ENCODE assay signal across 14 mouse cellular contexts in the genomic region with DNA sequence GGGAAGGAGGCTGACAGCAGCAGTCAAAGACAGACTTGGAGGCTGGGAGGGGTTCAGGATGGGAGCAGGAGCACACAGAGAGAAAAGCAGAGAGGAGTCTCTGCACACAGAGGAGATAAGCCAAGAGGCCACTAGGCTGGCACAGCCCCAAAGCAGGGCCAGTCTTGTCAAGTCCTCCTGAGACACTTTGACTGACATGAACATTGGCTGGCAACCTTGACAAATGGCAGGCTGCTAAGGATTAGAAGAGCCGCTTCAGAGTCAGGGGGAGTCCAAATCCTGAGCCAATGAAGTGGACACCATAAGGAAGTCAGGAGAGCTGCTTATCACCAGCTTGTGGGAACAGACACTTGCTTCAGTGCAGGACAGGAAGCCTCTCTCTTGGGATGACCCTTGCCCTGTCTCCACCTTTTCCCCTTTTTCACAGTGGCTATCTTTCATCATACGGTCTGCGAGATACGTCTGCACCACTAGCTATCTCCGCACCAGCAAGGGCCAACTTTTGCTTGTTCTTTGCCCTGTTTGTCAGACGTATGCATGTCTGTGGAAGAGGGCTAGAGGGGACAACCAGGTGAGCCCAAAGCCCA. TPM values are rescaled to one million over a fixed set of nuclear protein-coding genes. Genes with fewer than 3 reads are reported as not detected.
DNase-seq lines count a peak whose midpoint lies in the region; ATAC-seq and TF ChIP-seq lines count a peak whose summit lies in the region.
"Had no signal": no experiment of that assay in that cellular context is flagged by ENCODE, and none has a peak within 500 bp of the region (broad histone marks: within the 10 kb centered on the region; RNA-seq: fewer than 3 reads in every experiment).

No protein-coding gene starts in this region.

- H3K27ac ChIP-seq in heart, adult 2 months, result peak overlapping the region; percentile 84
- no peak overlapping the region for H3K27ac ChIP-seq in midbrain, postnatal 0 days (ENCODE audit: low read depth, low read length)
- H3K27ac ChIP-seq in midbrain, embryonic 13.5 days, result no peak overlapping the region
- no peak overlapping the region for H3K27ac ChIP-seq in liver, embryonic 11.5 days (ENCODE audit: low read depth, low read length)
- H3K27ac ChIP-seq: embryonic facial prominence, embryonic 12.5 days; forebrain, embryonic 13.5 days; limb, embryonic 15.5 days; neural tube, embryonic 13.5 days; stomach, embryonic 15.5 days had no signal

- H3K4me1 ChIP-seq in heart, adult 2 months (ENCODE audit: control insufficient read depth, insufficient read depth, low read length), result peaks cover 28% of the 10 kb centered on the region
- H3K4me1 ChIP-seq in midbrain, postnatal 0 days (ENCODE audit: insufficient read depth, low read length), result no peaks in the 10 kb centered on the region
- H3K4me1 ChIP-seq in midbrain, embryonic 13.5 days (replicated peaks), result no peaks in the 10 kb centered on the region
- H3K4me1 ChIP-seq in liver, embryonic 11.5 days (replicated peaks; ENCODE audit: control insufficient read depth, insufficient read depth, low read length), result peaks cover 3% of the 10 kb centered on the region; the same call in 1 of the 2 replicates
- H3K4me1 ChIP-seq: embryonic facial prominence, embryonic 12.5 days; forebrain, embryonic 13.5 days; limb, embryonic 15.5 days; neural tube, embryonic 13.5 days; stomach, embryonic 15.5 days had no signal

- H3K4me2 ChIP-seq in midbrain, postnatal 0 days (ENCODE audit: low read depth, low read length, poor library complexity, severe bottlenecking), result no peak overlapping the region
- no peak overlapping the region for H3K4me2 ChIP-seq in midbrain, embryonic 13.5 days (replicated peaks)
- H3K4me2 ChIP-seq in liver, embryonic 11.5 days, result no peak overlapping the region
- H3K4me2 ChIP-seq: embryonic facial prominence, embryonic 12.5 days; forebrain, embryonic 13.5 days; limb, embryonic 15.5 days; neural tube, embryonic 13.5 days; stomach, embryonic 15.5 days had no signal

- H3K9ac ChIP-seq in heart, adult 2 months (ENCODE audit: low read depth, low read length), result no peak overlapping the region
- no peak overlapping the region for H3K9ac ChIP-seq in midbrain, postnatal 0 days (replicated peaks; ENCODE audit: low read length, poor library complexity, severe bottlenecking)
- H3K9ac ChIP-seq in midbrain, embryonic 13.5 days (replicated peaks), result no peak overlapping the region
- no peak overlapping the region for H3K9ac ChIP-seq in liver, embryonic 11.5 days (ENCODE audit: low read depth, low read length)
- H3K9ac ChIP-seq: embryonic facial prominence, embryonic 12.5 days; forebrain, embryonic 13.5 days; limb, embryonic 15.5 days; neural tube, embryonic 13.5 days; stomach, embryonic 15.5 days had no signal

- ATAC-seq in midbrain, postnatal 0 days (ENCODE audit: low FRiP score), result no peak
- no peak for ATAC-seq in midbrain, embryonic 13.5 days
- ATAC-seq in common myeloid progenitor, adult 5-6 weeks (replicated peaks; ENCODE audit: low read depth, poor library complexity, severe bottlenecking), result peak; percentile 30; the same call in 1 of the 2 replicates
- ATAC-seq in liver, embryonic 11.5 days (replicated peaks; ENCODE audit: low FRiP score), result no peak
- ATAC-seq: forebrain, embryonic 13.5 days had no signal

- H3K27me3 ChIP-seq in heart, adult 2 months (ENCODE audit: control insufficient read depth, insufficient read depth, low read length), result no peaks in the 10 kb centered on the region
- no peaks in the 10 kb centered on the region for H3K27me3 ChIP-seq in midbrain, postnatal 0 days (ENCODE audit: insufficient read depth, low read length)
- H3K27me3 ChIP-seq in midbrain, embryonic 13.5 days, result no peaks in the 10 kb centered on the region
- no peaks in the 10 kb centered on the region for H3K27me3 ChIP-seq in liver, embryonic 11.5 days (replicated peaks; ENCODE audit: control insufficient read depth, insufficient read depth, low read length)
- H3K27me3 ChIP-seq: embryonic facial prominence, embryonic 12.5 days; forebrain, embryonic 13.5 days; limb, embryonic 15.5 days; neural tube, embryonic 13.5 days; stomach, embryonic 15.5 days had no signal

- intact Hi-C loops in heart, adult 2 months (cut with DNase I), result loop anchor here (5.0 kb wide), 1 partner anchor 40 kb away; no protein-coding TSS in a partner anchor
- intact Hi-C loops in left cerebral cortex, postnatal 10 days (cut with DNase I), result no loop called here

- no peaks in the 10 kb centered on the region for H3K9me3 ChIP-seq in midbrain, postnatal 0 days (ENCODE audit: low read length)
- H3K9me3 ChIP-seq in midbrain, embryonic 13.5 days, result no peaks in the 10 kb centered on the region
- H3K9me3 ChIP-seq in liver, embryonic 11.5 days (ENCODE audit: control insufficient read depth, low read length), result no peaks in the 10 kb centered on the region
- H3K9me3 ChIP-seq: embryonic facial prominence, embryonic 12.5 days; forebrain, embryonic 13.5 days; limb, embryonic 15.5 days; neural tube, embryonic 13.5 days; stomach, embryonic 15.5 days had no signal

- H3K79me2 ChIP-seq in heart, adult 2 months (replicated peaks; ENCODE audit: control insufficient read depth, insufficient read depth, low read length), result 0 out of 2 replicates have a peak, but pooled peaks cover 1% of the 10 kb centered on the region

- H3K36me3 ChIP-seq in heart, adult 2 months (ENCODE audit: control insufficient read depth, insufficient read depth, low read length), result peaks cover 7% of the 10 kb centered on the region
- no peaks in the 10 kb centered on the region for H3K36me3 ChIP-seq in midbrain, postnatal 0 days (ENCODE audit: insufficient read depth, low read length)
- H3K36me3 ChIP-seq in midbrain, embryonic 13.5 days, result no peaks in the 10 kb centered on the region
- no peaks in the 10 kb centered on the region for H3K36me3 ChIP-seq in liver, embryonic 11.5 days (ENCODE audit: control insufficient read depth, insufficient read depth, low read length)
- H3K36me3 ChIP-seq: embryonic facial prominence, embryonic 12.5 days; limb, embryonic 15.5 days; neural tube, embryonic 13.5 days; stomach, embryonic 15.5 days had no signal

- no peak for TF ChIP-seq CTCF in heart, adult 2 months (IDR thresholded peaks at IDR 0.05)
- no peak for TF ChIP-seq CTCF in midbrain, postnatal 0 days (IDR thresholded peaks at IDR 0.05)

- DNase-seq in heart, adult 2 months, result peak in 1 of 2 experiments; percentile 46
- DNase-seq in heart, adult 8-10 months (ENCODE audit: low spot score), result no peak
- peak; percentile 85 for DNase-seq in midbrain, postnatal 0 days (ENCODE audit: low spot score)
- DNase-seq in yolk sac, embryonic 10.5 days (ENCODE audit: low spot score), result peak; percentile 7
- no peak for DNase-seq in liver, embryonic 11.5 days (ENCODE audit: low spot score)
- no peak for DNase-seq in left cerebral cortex, postnatal 10 days (ENCODE audit: extremely low spot score in 1 of 2, low spot score in 2 of 2)
- DNase-seq: right cerebral cortex, postnatal 14 days had no signal

- 47% methylated on average over 6 of the region's 6 CpGs for WGBS in heart, adult 2 months
- WGBS in midbrain, postnatal 0 days, result 84% methylated on average over 6 of the region's 6 CpGs
- 91% methylated on average over 6 of the region's 6 CpGs for WGBS in midbrain, embryonic 13.5 days
- WGBS in liver, embryonic 11.5 days, result 39% methylated on average over 6 of the region's 6 CpGs

- TF ChIP-seq EP300 in heart, adult 2 months (IDR thresholded peaks at IDR 0.05; ENCODE audit: insufficient read depth, low read depth, low read length), result 0 out of 2 replicates have a peak, but pooled peaks have one; percentile 65

- no peak for TF ChIP-seq POLR2A in heart, adult 2 months (IDR thresholded peaks at IDR 0.05; ENCODE audit: insufficient read depth, low read depth, low read length)

- no peak overlapping the region for H3K4me3 ChIP-seq in heart, adult 2 months
- H3K4me3 ChIP-seq in midbrain, postnatal 0 days (ENCODE audit: low read depth, low read length), result no peak overlapping the region
- H3K4me3 ChIP-seq in midbrain, embryonic 13.5 days (replicated peaks), result no peak overlapping the region
- H3K4me3 ChIP-seq in liver, embryonic 11.5 days (ENCODE audit: low read depth, low read length), result no peak overlapping the region
- H3K4me3 ChIP-seq: embryonic facial prominence, embryonic 12.5 days; forebrain, embryonic 13.5 days; limb, embryonic 15.5 days; neural tube, embryonic 13.5 days; stomach, embryonic 15.5 days had no signal

RNA-seq across cellular contexts. Expression of a gene that starts 20.9 kb away (rescaled TPM):
- 10 to 100 TPM; 17.1 to 17.2 TPM for total RNA-seq in heart, adult 2 months (2021)
- polyA plus RNA-seq in heart, adult 2 months (2012; rRNA removed), result 11.4 and 17.2 TPM in 2 replicates
- total RNA-seq in heart, adult 8-10 months (2022), result 10 to 100 TPM; 12.4 to 17.7 (median 16.4) TPM
- 50.4 and 53.8 TPM in 2 replicates for total RNA-seq in midbrain, postnatal 0 days (2014; rRNA removed)
- 15.3 and 16.1 TPM in 2 replicates for polyA plus RNA-seq in midbrain, postnatal 0 days (2015; fragmentation: Nextera tagmentation; extraction: Ambion mirVana)
- polyA plus RNA-seq in midbrain, embryonic 13.5 days (2015; fragmentation: Nextera tagmentation; extraction: Ambion mirVana), result 10.0 and 10.9 TPM in 2 replicates
- total RNA-seq in common myeloid progenitor, adult 5-6 weeks (2017), result 0.15 and 2.7 TPM in 2 replicates
- 3.5 and 4.5 TPM in 2 replicates for polyA plus RNA-seq in liver, embryonic 11.5 days (2014; fragmentation: Nextera tagmentation; extraction: Ambion mirVana)
- total RNA-seq in left cerebral cortex, postnatal 10 days (2021), result 100 to 1,000 TPM in 1 of 2 experiments, 10 to 100 TPM in 1; 99.5 to 107 TPM

Comparison
In these comparisons a context has a peak if more than half of its experiments do, and no peak if none do; other contexts are left out.
1. DNase-seq: peak in midbrain, postnatal 0 days (single experiment) and yolk sac, embryonic 10.5 days (single experiment); none in heart, adult 8-10 months (single experiment), liver, embryonic 11.5 days (single experiment) and left cerebral cortex, postnatal 10 days (0 of 2).